Mouse (Mus musculus) hindbrain, embryonic 13.5 days (tissue): ENCODE data around the gene Slc31a2. TPM values are rescaled to one million over a fixed set of nuclear protein-coding genes. Genes with fewer than 3 reads are reported as not detected.
A peak's percentile ranks its signal among the peaks of the same experiment; 100 is the strongest.
"Not testable (repeated sequence)": the region's sequence is repeated elsewhere in the genome, so short reads cannot be mapped to it uniquely, and the experiment has no call there.

Experiments used
- ATAC-seq: fragments of 200-750 bp; cut with Nextera tagmentation; 2 replicates; pipeline ENCODE4 v1.8.0; 2017; ENCODE audit warnings: moderate TSS enrichment; ENCODE audit not compliant: low FRiP score
- H3K27ac ChIP-seq: fragments of 300-500 bp; sonication (generic); 2 replicates; pipeline ENCODE4 v1.5.1; 2015; ENCODE audit warnings: inconsistent platforms, mild to moderate bottlenecking, moderate library complexity
- H3K27me3 ChIP-seq: fragments of 300-500 bp; sonication (generic); 2 replicates; pipeline ENCODE4 v1.6.1; 2015; ENCODE audit warnings: mild to moderate bottlenecking, inconsistent platforms
- H3K36me3 ChIP-seq: fragments of 300-500 bp; sonication (generic); 2 replicates; pipeline ENCODE4 v1.6.1; 2015; ENCODE audit warnings: mild to moderate bottlenecking, inconsistent platforms
- H3K4me1 ChIP-seq: fragments of 300-500 bp; sonication (generic); replicated peaks from 2 replicates; pipeline ENCODE4 v1.6.1; 2015; ENCODE audit warnings: inconsistent platforms
- H3K4me2 ChIP-seq: fragments of 300-500 bp; sonication (generic); 2 replicates; pipeline ENCODE4 v1.6.1; 2015; ENCODE audit warnings: inconsistent platforms, mild to moderate bottlenecking, moderate library complexity
- H3K4me3 ChIP-seq: fragments of 300-500 bp; sonication (generic); 2 replicates; pipeline ENCODE4 v1.5.1; 2015; ENCODE audit warnings: mild to moderate bottlenecking, inconsistent platforms
- H3K9ac ChIP-seq: fragments of 300-500 bp; sonication (generic); 2 replicates; pipeline ENCODE4 v1.6.1; 2015; ENCODE audit warnings: mild to moderate bottlenecking, inconsistent platforms
- H3K9me3 ChIP-seq: fragments of 300-500 bp; sonication (generic); 2 replicates; pipeline ENCODE4 v1.6.1; 2016; ENCODE audit warnings: inconsistent platforms
- WGBS: fragments of 180-500 bp; shearing (Covaris S2); methylation state at CpG from one replicate; pipeline ENCODE4 v1.1.7; 2015; 5-methylcytosine and 5-hydroxymethylcytosine counted together
- polyA plus RNA-seq: library from polyadenylated mRNA; unstranded; fragments of >200 nt; fragmentation: Nextera tagmentation; extraction: Ambion mirVana; gene quantifications from 2 replicates; pipeline ENCODE4 v1.2.1, GENCODE M21; 2015

Slc31a2 gene
- polyA plus RNA-seq, 1 experiment from 2014 or later = 15.3 TPM

DNA sequence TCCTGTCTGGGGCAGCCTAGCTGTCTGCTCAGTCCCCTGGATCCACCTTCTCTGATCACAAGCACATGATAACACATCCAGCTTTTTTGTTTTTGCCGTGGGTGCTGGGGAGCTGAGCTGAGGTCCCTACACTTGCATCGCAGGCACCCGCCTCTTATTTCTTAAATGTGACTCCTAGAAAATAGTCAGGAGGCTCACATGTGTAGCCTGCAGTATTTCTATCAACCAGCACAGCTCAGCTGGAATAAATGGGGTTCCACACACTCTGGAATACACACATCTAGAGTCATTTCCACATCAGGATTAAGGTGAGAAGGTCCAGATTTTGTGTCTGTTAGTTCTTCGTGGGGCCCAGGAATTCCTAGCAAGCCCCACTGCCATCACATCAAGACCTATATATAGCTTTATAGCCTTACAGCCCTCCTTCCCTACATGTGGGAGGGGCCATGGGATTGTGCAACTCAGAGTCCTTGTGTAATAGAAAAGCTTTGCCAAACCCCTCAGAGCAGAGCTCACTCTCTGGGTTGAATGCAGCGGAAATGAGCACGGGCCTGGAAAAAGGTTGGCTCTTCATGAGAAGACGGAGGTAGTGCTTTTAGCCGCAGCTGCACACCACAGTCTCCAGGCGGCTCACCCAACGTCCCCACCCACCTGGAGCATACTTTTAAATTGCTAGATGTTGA, 2.9 kb downstream of the Slc31a2 start:
- H3K27ac ChIP-seq = no peak overlapping the region
- 84% methylated on average over 10 of the region's 10 CpGs for WGBS
- no peak overlapping the region for H3K9ac ChIP-seq
- no peaks in the 10 kb centered on the region for H3K36me3 ChIP-seq
- no peaks in the 10 kb centered on the region for H3K4me1 ChIP-seq
- H3K4me3 ChIP-seq = no peak overlapping the region
- no peak overlapping the region for H3K4me2 ChIP-seq
- no peaks in the 10 kb centered on the region for H3K9me3 ChIP-seq
- no peak for ATAC-seq
- H3K27me3 ChIP-seq = no peaks in the 10 kb centered on the region

- not testable (repeated sequence) for H3K9ac ChIP-seq, H3K27ac ChIP-seq, H3K4me3 ChIP-seq, H3K36me3 ChIP-seq, H3K27me3 ChIP-seq, ATAC-seq, H3K4me1 ChIP-seq, H3K9me3 ChIP-seq, H3K4me2 ChIP-seq
- WGBS = 83% methylated on average over 7 of the region's 7 CpGs
Observed at GRCm38 (mm10) chr4:62266016-62266415, 3.7 kb downstream of the Slc31a2 start.

DNA sequence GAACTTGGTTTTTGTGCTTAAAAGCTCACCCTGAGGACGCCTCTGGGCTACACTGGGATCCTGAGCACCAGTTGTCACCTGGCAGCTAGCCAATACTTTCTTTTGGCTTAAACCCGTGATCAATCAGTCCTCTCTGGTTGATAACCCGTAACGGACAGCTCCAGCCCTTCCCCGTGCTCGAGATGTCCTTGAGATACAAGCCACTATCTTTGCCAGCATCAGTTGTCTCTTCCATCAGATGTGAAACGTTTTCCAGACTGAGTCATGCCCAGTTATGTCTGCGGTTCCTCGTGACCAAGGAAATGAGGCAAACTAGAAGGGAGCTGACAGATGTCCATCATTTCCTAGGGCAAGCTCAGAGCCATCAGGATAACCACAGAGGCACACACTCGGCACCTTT, 4.7 kb downstream of the Slc31a2 start:
- H3K36me3 ChIP-seq = no peaks in the 10 kb centered on the region
- no peak overlapping the region for H3K4me2 ChIP-seq
- H3K27me3 ChIP-seq = no peaks in the 10 kb centered on the region
- H3K9me3 ChIP-seq = no peaks in the 10 kb centered on the region
- no peak overlapping the region for H3K4me3 ChIP-seq
- no peak overlapping the region for H3K27ac ChIP-seq
- no peak for ATAC-seq
- H3K9ac ChIP-seq = no peak overlapping the region
- 80% methylated on average over 10 of the region's 10 CpGs for WGBS
- no peaks in the 10 kb centered on the region for H3K4me1 ChIP-seq

GRCm38 (mm10) chr4:62272696-62273095, 10.3 kb downstream of the Slc31a2 start:
- H3K27me3 ChIP-seq = no peaks in the 10 kb centered on the region
- no peak overlapping the region for H3K4me2 ChIP-seq
- H3K27ac ChIP-seq = no peak overlapping the region
- H3K9ac ChIP-seq = no peak overlapping the region
- WGBS = 94% methylated on average over 10 of the region's 10 CpGs
- no peaks in the 10 kb centered on the region for H3K36me3 ChIP-seq
- H3K4me1 ChIP-seq = peaks cover 11% of the 10 kb centered on the region
- no peaks in the 10 kb centered on the region for H3K9me3 ChIP-seq
- ATAC-seq = no peak
- no peak overlapping the region for H3K4me3 ChIP-seq

DNA sequence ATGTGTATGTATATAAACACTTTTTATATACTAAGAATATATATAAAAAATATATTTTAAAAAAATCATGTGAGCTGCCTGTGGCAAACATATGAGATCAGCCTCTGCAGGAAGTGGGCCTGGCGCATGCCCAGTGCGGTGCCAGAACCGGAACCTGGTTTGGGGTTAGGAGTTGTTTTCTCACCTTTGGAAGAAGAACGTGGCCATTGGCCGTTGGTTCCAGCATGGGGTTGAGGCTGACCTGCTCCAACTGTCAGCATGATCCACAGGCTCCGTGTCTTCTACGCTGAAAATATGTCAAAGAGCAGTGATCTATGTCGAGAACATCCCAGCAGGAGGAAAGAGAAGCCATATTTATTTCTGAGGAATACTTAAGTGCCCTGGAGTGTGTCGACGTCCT, 11.6 kb downstream of the Slc31a2 start:
- H3K4me2 ChIP-seq = no peak overlapping the region
- no peaks in the 10 kb centered on the region for H3K27me3 ChIP-seq
- no peaks in the 10 kb centered on the region for H3K36me3 ChIP-seq
- H3K9ac ChIP-seq = no peak overlapping the region
- peaks cover 11% of the 10 kb centered on the region for H3K4me1 ChIP-seq
- no peak overlapping the region for H3K27ac ChIP-seq
- ATAC-seq = no peak
- H3K9me3 ChIP-seq = no peaks in the 10 kb centered on the region
- 88% methylated on average over 10 of the region's 10 CpGs for WGBS
- no peak overlapping the region for H3K4me3 ChIP-seq

GRCm38 (mm10) chr4:62274841-62275536, 12.6 kb downstream of the Slc31a2 start:
- H3K4me1 ChIP-seq = peaks cover 11% of the 10 kb centered on the region
- H3K4me2 ChIP-seq = 0 out of 2 replicates have a peak overlapping the region, but pooled peaks have one; percentile 9
- no peak overlapping the region for H3K4me3 ChIP-seq
- peak; percentile 85 for ATAC-seq
- H3K27ac ChIP-seq = peak overlapping the region; percentile 25; the same call in 1 of the 2 replicates
- H3K27me3 ChIP-seq = no peaks in the 10 kb centered on the region
- H3K36me3 ChIP-seq = no peaks in the 10 kb centered on the region
- WGBS = 8% methylated on average over 12 of the region's 12 CpGs
- H3K9ac ChIP-seq = no peak overlapping the region
- H3K9me3 ChIP-seq = no peaks in the 10 kb centered on the region

- H3K4me1 ChIP-seq = peaks cover 11% of the 10 kb centered on the region
- H3K36me3 ChIP-seq = no peaks in the 10 kb centered on the region
- H3K4me3 ChIP-seq = no peak overlapping the region
- no peak for ATAC-seq
- no peaks in the 10 kb centered on the region for H3K9me3 ChIP-seq
- no peak overlapping the region for H3K4me2 ChIP-seq
- H3K27me3 ChIP-seq = no peaks in the 10 kb centered on the region
- 86% methylated on average over 10 of the region's 10 CpGs for WGBS
- no peak overlapping the region for H3K27ac ChIP-seq
- H3K9ac ChIP-seq = no peak overlapping the region
Observed at GRCm38 (mm10) chr4:62276642-62277041, 14.3 kb downstream of the Slc31a2 start.

GRCm38 (mm10) chr4:62277222-62277621, 14.9 kb downstream of the Slc31a2 start:
- Histone ChIP-seq H3K36me3 (no peaks in the 10 kb centered on the region), H3K9me3 (no peaks in the 10 kb centered on the region), H3K4me2 (no peak overlapping the region), H3K4me1 (peaks cover 11% of the 10 kb centered on the region), H3K27me3 (no peaks in the 10 kb centered on the region), H3K4me3 (no peak overlapping the region), H3K27ac (no peak overlapping the region), H3K9ac (no peak overlapping the region)
- ATAC-seq = no peak
- 71% methylated on average over 3 of the region's 3 CpGs for WGBS

DNA sequence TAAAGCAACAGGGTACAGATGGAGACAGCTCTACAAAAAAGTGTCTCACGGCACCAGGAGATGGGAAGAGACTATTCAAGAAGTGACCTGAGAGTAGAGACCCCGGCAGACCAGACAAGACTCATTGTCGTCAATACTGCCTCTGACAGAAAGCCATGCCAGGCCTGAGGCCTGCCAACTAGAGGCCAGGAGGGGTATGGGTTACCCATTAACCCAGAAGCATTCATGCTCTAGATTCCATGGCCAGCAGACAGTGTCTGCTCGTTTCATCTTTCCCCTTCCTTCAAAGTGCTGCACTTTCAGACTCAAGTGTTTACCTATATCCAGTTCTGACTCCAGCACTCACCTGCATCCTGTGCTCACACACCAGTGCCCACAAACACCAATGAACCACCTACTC, 15.7 kb downstream of the Slc31a2 start:
- H3K36me3 ChIP-seq = no peaks in the 10 kb centered on the region
- no peak overlapping the region for H3K9ac ChIP-seq
- H3K4me1 ChIP-seq = peaks cover 11% of the 10 kb centered on the region
- H3K27ac ChIP-seq = no peak overlapping the region
- H3K4me2 ChIP-seq = no peak overlapping the region
- WGBS = 48% methylated on average over 4 of the region's 4 CpGs
- H3K9me3 ChIP-seq = no peaks in the 10 kb centered on the region
- no peak overlapping the region for H3K4me3 ChIP-seq
- ATAC-seq = no peak
- no peaks in the 10 kb centered on the region for H3K27me3 ChIP-seq

GRCm38 (mm10) chr4:62281319-62281718, 19.0 kb downstream of the Slc31a2 start:
- H3K27me3 ChIP-seq = no peaks in the 10 kb centered on the region
- H3K27ac ChIP-seq = no peak overlapping the region
- WGBS = 68% methylated on average over 5 of the region's 5 CpGs
- H3K4me1 ChIP-seq = no peaks in the 10 kb centered on the region; the same call in 1 of the 2 replicates
- H3K9ac ChIP-seq = no peak overlapping the region
- H3K4me3 ChIP-seq = no peak overlapping the region
- H3K36me3 ChIP-seq = no peaks in the 10 kb centered on the region
- H3K9me3 ChIP-seq = no peaks in the 10 kb centered on the region
- no peak overlapping the region for H3K4me2 ChIP-seq
- no peak for ATAC-seq

DNA sequence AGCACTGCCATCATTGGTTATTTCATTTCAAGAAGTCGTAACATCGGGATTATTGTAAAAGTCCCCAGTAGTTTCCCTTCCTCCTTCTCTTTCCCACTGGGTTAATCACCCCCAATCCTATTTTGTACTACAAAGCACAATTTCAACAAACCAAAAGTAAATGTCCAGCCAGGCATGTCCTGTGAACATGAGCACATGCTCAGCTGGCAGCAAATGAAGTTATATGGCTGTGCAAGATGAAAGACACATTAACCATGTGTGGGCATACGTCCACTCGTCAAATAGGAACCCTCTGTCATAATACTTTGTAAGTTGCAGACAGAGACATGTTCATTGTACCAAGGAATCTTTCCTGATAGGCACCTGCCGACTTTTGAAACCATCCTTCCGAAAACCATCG, 20.6 kb downstream of the Slc31a2 start:
- Histone ChIP-seq H3K9ac (no peak overlapping the region), H3K36me3 (no peaks in the 10 kb centered on the region), H3K4me3 (no peak overlapping the region), H3K9me3 (no peaks in the 10 kb centered on the region), H3K27me3 (no peaks in the 10 kb centered on the region), H3K4me1 (peaks cover 11% of the 10 kb centered on the region), H3K4me2 (no peak overlapping the region), H3K27ac (no peak overlapping the region)
- no peak for ATAC-seq
- 92% methylated on average over 7 of the region's 7 CpGs for WGBS

DNA sequence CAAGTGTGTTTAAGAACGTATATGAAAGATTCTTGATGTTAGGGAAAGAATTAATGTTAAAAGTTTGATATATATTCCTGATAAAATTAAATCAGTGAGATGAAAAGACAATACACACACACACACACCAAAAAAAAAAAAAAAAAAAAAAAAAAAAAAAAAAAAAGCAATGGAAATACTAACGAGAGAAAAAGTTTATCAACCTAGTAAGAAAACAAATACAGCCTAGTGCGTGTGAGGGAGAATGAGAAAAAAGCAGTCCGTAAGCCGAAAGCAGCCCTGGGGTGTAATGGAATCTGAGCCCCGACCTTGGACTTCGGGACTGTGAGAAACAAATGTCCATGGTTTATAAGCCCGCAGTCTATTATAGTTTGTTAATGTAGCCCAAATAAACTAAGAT, 23.2 kb downstream of the Slc31a2 start:
- H3K9me3 ChIP-seq = no peaks in the 10 kb centered on the region
- H3K36me3 ChIP-seq = peaks cover 6% of the 10 kb centered on the region; the same call in 1 of the 2 replicates
- H3K4me3 ChIP-seq = peak overlapping the region; percentile 63; the same call in 1 of the 2 replicates
- H3K9ac ChIP-seq = no peak overlapping the region
- H3K27ac ChIP-seq = no peak overlapping the region
- WGBS = 78% methylated on average over 8 of the region's 8 CpGs
- H3K4me1 ChIP-seq = peaks cover 24% of the 10 kb centered on the region
- H3K27me3 ChIP-seq = no peaks in the 10 kb centered on the region
- ATAC-seq = no peak
- no peak overlapping the region for H3K4me2 ChIP-seq
